Mouse (Mus musculus): Measurements from ENCODE around the gene Usp6nl. TPM values are rescaled to one million over a fixed set of nuclear protein-coding genes. Genes with fewer than 3 reads are reported as not detected.

The Usp6nl gene
- polyA plus RNA-seq, 1 experiment = 1.9 TPM

DNA sequence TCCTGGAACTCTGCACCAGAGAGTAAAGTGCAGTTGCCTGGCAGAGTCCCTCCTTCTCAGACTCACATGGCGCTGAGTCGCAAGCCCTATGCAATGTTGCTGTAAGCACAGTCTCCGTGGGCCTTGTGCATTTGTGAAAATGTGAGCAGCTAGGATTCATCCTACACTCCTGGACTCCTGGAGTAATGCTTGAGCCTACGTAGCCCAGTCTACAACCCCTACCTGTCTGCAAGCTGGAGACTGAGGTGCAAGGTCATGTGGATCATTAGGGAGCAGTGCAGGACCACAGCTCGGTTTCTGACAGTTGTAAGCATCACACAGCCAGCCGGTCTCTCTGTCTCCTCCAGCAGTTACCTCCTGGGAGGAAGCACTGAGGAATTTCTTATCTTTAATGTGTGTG, 167.6 kb downstream of the Usp6nl start:
- no peaks in the 10 kb centered on the region for H3K36me3 ChIP-seq (replicated peaks; ENCODE audit: low read length)
- peaks cover 10% of the 10 kb centered on the region for H3K9me3 ChIP-seq
- H3K4me1 ChIP-seq = peaks cover 36% of the 10 kb centered on the region
- peaks cover 29% of the 10 kb centered on the region for H3K27me3 ChIP-seq (replicated peaks)
- no peak overlapping the region for H3K4me3 ChIP-seq (replicated peaks)
- TF ChIP-seq GATA1 (IDR thresholded peaks at IDR 0.05; ENCODE audit: borderline replicate concordance, low read length) (no peak), FLI1 (IDR thresholded peaks at IDR 0.05; ENCODE audit: low read length) (no peak)

DNA sequence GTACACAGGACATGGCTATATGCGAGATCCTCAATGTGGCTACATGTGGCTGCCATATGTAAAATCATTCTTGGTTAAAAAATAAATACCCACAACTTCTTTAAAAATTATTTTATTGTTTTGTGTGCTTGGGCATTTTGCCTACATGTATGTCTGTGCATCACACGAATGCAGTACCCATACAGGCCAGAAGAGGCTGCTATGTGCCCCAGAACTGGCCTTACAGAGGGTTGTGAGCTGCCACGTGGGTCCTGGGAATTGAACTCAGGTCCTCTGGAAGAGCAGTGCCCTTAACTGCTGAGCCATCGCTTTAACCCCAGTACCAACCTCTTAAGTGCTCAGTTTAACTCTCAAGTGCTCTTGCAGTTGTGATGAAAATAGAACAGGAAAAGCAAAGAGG, 168.4 kb downstream of the Usp6nl start:
- H3K27me3 ChIP-seq (replicated peaks) = peaks cover 29% of the 10 kb centered on the region
- peaks cover 36% of the 10 kb centered on the region for H3K4me1 ChIP-seq
- no peaks in the 10 kb centered on the region for H3K36me3 ChIP-seq (replicated peaks; ENCODE audit: low read length)
- H3K9me3 ChIP-seq = peaks cover 10% of the 10 kb centered on the region
- no peak for TF ChIP-seq FLI1 (IDR thresholded peaks at IDR 0.05; ENCODE audit: low read length)
- no peak for TF ChIP-seq GATA1 (IDR thresholded peaks at IDR 0.05; ENCODE audit: borderline replicate concordance, low read length)
- no peak overlapping the region for H3K4me3 ChIP-seq (replicated peaks)

DNA sequence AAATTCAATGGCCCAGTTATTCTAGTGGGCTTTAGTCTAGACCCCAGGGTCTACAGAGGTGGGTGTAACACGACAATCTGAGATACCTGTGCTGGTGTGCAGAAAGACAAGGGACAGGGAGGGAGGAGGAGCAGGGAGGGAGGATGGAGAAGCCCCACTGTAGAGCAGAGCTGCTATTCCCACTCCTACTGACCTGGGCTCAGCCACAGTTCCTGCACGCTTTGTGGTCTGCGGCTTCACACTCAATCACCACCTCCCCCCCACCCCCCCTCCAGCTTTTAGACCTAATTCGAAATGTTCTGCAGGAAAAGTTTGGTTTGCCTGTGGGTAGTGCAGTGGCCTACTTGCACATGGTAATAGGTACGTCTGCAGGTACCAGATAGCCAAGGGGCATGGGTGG, 171.4 kb downstream of the Usp6nl start:
- Histone ChIP-seq H3K36me3 (replicated peaks; ENCODE audit: low read length) (no peaks in the 10 kb centered on the region), H3K4me3 (replicated peaks) (no peak overlapping the region), H3K27me3 (replicated peaks) (peaks cover 25% of the 10 kb centered on the region), H3K4me1 (peaks cover 41% of the 10 kb centered on the region), H3K9me3 (peaks cover 10% of the 10 kb centered on the region)
- TF ChIP-seq GATA1 (IDR thresholded peaks at IDR 0.05; ENCODE audit: borderline replicate concordance, low read length) = no peak
- TF ChIP-seq FLI1 (IDR thresholded peaks at IDR 0.05; ENCODE audit: low read length) = no peak

Other genes starting within 250 kb of the Usp6nl start
- gene Proser2, start 192.5 kb upstream of the Usp6nl start, polyA plus RNA-seq (2012; ENCODE audit: insufficient read depth, low replicate concordance) = 104 and 151 TPM in 2 replicates
- gene Echdc3, start 109.6 kb upstream of the Usp6nl start, polyA plus RNA-seq (2012; ENCODE audit: insufficient read depth, low replicate concordance) = 1.9 TPM in 1 of 2 replicates, not detected in the other